Mouse (Mus musculus) right cerebral cortex, postnatal 25 days (tissue): ENCODE results near the gene Smc1b.
"Not testable (repeated sequence)": the region's sequence is repeated elsewhere in the genome, so short reads cannot be mapped to it uniquely, and the experiment has no call there.

ENCODE experiments used
- DNase-seq: peaks from one replicate; pipeline ENCODE4 v3.0.0; 2022

Gene Smc1b

DNA sequence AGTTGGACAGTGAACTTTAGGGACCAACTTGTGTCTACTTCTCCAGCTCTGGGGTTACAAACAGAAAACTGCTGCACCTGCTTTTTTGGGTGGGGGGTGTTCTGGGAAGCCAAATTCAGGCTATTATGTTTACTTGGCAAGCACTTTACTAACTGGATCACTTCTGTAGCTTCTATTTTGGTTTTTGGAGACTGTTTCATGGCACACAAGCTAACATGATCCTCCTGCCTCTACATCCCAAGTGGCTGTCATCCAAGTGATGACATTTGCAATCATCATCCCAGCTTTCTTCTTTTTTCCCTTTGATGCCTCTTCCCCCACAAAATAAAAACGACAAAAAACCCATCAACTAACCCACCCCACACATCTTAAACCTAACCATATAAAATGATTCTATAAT, 46.1 kb downstream of the Smc1b start:
- DNase-seq = no peak

GRCm38 (mm10) chr15:85072651-85073050, 59.1 kb downstream of the Smc1b start:
- DNase-seq = no peak

DNA sequence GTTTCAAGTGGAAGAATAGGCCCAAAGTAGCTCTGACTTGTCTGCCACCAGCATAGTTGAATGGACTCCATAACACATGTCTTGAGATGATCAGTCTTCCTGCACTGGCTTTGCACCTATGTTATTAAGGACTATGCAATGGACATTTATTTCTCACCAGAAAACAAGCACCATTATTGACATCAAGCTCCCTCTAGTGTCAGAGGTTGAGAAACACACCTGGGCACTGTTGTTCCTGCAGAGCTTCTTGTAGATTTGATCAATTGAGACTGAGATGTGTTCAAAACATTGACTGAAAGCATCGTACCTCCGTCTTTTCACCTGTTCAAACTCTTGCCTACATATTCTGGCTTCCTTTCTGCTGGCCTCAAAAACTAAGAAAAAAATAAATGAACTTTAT, 61.2 kb downstream of the Smc1b start:
- no peak for DNase-seq

GRCm38 (mm10) chr15:85063421-85063820, 68.3 kb downstream of the Smc1b start:
- DNase-seq = no peak

- DNase-seq = no peak
These were observed 76.6 kb downstream of the Smc1b start for GRCm38 (mm10) chr15:85055186-85055585.

DNA sequence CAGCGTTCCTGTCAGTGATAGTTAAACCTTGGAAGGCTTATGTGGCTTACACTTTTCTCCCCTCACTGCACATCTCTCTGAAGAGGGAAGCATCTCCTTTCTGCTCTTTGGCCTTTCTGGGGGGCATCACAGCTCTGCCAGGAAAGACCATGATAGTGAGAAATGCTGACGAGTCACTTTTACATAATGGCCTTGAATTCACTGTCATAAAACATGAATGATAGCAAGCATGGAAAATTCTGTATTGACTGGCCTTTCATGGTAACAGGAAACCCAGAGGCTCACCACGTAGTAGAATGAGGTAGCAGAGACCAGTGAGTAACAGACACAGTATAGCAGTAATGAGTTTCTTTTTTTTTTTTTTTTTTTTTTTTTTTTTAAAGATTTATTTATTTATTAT, 77.7 kb downstream of the Smc1b start:
- no peak for DNase-seq

- no peak for DNase-seq
These were observed 82.0 kb downstream of the Smc1b start for GRCm38 (mm10) chr15:85049758-85050157.

- DNase-seq = no peak
These were observed 83.9 kb downstream of the Smc1b start for GRCm38 (mm10) chr15:85047865-85048264.

GRCm38 (mm10) chr15:85046230-85046950, 85.4 kb downstream of the Smc1b start:
- DNase-seq = no peak

DNA sequence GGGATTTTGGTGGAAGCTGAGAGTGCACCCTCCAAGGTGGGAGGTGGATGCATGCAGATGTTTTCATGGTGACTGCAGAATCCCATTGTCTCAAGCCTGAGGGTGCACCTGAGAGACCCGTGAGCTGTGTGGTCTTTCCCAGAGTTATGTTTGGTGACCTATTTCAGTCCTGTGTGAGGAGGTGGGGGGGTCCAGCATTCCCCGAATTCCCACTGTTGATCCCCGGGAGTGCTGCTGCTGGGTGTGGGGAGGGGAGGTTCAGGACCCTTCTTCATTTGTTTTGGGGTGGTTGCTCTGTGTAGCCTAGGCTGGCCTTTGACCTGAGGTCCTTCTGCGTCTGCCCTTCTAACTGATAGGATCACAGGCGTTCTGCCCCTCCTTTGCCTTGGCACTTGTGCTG, 88.0 kb downstream of the Smc1b start:
- no peak for DNase-seq

- no peak for DNase-seq
These were observed 88.6 kb downstream of the Smc1b start for GRCm38 (mm10) chr15:85043116-85043515.

DNA sequence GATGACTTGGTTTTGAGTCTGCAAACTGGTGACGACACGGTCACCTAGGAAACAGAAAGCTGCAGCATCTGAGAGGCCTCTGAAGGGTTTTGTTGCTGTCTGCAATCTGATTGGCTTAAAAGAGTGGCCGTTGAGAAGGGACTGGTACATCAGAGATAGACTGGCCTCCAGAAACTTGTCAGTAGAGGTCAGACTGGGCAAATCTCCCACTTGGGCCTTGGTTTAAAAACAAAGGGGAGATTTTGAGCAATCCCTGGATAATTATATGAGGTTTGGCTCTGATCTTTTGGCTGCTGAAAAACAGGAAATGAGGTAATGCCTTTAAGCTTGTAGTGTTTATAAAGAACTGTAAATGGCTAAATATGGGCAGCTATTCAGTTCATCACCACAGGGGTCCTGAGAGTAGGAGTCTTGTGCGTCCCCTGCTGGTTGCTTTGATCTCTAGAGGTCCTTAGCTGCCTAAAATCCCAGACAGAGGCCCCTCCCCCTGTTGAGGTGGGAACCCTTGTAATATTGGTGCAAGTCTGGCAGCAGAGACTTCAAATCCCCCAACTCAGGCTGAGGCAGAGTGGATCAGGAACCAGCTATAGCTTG, 89.3 kb downstream of the Smc1b start:
- DNase-seq = peak; percentile 76

DNA sequence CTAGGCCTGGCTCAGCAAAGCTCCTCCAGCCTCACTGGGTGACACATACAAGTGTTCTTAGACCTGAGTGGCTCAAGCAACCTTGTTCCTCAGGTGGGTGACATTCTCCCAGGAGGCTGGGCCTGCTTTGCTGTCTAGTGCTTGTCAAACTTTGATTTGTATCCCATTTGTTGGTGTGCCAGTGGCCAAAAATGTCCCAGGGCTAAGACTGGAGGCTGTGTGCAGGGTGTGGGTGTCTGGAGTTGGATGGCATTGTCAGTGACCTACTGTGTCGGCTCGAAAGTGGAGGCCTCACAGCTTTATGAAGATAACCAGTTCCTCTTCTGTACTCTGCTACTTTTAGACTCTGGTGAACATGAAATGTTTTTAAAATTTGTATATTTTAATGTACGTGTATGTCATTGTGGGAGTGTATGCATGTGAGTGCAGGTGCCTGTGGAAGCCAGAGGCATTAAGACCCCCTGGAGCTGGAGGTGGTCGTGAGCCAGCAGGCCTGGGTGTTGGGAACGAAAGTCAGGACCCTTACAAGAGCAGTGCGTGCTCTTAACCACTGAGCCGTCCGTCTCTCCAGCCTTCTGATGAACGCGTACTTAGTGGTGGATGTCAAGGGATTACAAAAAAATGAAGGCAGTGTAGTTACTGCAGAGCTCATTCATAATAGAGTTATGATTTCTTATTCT, 90.1 kb downstream of the Smc1b start:
- no peak for DNase-seq

- no peak for DNase-seq
These were observed 94.4 kb downstream of the Smc1b start for GRCm38 (mm10) chr15:85037343-85037690.

- DNase-seq = peak; percentile 98
These were observed 95.0 kb downstream of the Smc1b start for GRCm38 (mm10) chr15:85036566-85037342.

DNA sequence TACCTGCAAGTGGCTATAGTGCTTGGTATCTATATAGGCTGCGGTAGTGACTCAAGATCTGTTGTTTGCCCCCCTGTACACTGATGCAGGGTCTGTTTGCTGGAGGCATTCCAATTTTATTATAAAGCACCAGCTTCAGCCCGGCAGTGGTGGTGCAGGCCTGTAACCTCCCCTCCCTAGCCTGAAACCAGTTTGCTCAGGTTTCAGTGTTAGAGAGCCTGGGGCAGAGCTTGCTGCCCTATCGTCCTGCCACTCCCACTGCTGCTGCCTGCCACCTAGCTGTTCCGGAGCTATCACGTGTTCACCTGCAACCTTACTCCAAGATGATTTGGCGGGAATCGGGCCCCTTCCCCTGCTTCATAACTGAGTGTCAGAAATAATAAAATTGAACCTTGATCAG, 97.8 kb downstream of the Smc1b start:
- DNase-seq = not testable (repeated sequence)

DNA sequence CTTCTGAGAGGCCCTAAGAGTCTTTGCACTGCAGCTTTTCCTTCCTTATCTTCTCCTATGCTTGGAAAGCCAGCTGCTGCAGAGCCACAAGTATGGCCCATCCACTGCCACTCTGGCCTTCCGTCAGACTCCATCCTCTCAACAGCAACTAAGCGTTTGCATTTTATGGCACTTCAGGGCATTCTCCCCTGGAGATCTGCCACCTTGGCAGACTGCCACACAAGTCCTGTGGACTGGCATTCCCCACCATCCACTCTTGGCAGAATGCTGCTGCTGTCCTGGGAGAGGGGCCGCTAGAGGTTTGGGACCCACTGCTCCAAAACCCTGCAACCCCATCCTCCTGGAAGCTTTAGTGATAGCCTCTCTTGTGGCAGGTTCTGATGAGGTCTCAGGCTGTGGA, 99.9 kb downstream of the Smc1b start:
- no peak for DNase-seq

GRCm38 (mm10) chr15:85030643-85031042, 101.1 kb downstream of the Smc1b start:
- DNase-seq = not testable (repeated sequence)

GRCm38 (mm10) chr15:85028648-85029047, 103.1 kb downstream of the Smc1b start, which contains the start of gene Fam118a:
Gene Fam118a (plus strand): TSS chr15:85028948.
- DNase-seq = not testable (repeated sequence)

DNA sequence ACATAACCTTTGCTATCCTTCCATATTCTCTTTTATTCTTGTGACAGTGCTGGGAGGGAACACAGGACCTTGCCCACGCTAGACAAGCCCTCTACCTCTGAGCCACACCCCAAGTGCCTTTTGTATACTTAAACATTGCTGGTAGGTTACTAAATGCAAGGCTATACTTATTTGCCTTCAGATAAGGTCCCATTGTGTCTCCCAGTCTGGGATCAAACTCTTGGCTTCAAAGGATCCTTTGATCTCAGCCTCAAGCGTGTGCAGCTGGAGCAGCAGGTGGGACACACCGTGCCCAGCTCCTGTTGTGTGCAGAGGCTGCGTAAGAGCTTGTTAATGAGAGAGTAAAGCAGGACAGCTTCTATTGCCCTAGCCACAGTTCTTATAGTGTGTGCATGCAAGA, 104.0 kb downstream of the Smc1b start:
- DNase-seq = no peak

- no peak for DNase-seq
These were observed 105.6 kb downstream of the Smc1b start for GRCm38 (mm10) chr15:85026197-85026596.

GRCm38 (mm10) chr15:85022211-85022610, 109.6 kb downstream of the Smc1b start:
- no peak for DNase-seq

DNA sequence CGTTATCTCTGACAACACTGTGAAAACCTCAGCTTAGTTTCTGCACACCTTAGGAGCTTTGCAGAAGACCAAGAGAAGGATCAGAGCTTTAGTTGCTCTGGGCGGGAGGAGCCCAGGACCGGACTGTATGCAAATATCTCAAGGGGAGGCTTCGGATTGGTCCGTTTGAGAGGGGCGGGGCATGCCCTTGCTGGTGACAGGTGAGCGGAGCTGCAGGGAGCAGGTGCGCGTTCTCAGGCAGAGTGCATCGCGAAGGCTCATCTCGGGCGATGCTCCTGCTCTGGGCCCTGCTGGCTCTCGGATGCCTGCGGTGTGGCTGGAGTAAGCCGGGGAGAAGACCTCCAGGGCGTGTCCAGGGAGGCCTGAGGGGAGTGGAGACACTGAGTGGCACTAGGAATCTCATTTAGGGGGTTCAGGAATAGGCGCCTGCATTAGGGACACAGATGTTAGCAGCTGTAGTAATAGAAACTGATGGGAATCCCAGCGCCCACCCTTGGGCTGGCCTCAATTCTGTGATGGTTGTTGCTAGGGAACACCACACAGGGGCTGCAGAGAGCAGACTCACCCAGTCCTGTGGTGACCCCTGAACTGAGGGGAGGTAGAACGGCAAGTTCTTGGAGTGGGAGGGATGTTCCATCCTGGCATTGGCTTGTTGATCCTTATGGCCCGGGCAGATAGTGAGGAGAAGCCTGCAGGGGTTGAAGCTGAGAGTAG, 114.7 kb downstream of the Smc1b start, which contains the start of gene Upk3a:
Gene Upk3a, plus strand, starts transcription at position 191 of the 714 bp plus-strand sequence.
- no peak for DNase-seq
